Mouse (Mus musculus) 416B (cell line): ENCODE data around the gene Ryr3.

Source experiments
- DNase-seq: peaks from one replicate; pipeline ENCODE4 v3.0.0; 2011; ENCODE audit warnings: low read depth

Gene Ryr3

DNA sequence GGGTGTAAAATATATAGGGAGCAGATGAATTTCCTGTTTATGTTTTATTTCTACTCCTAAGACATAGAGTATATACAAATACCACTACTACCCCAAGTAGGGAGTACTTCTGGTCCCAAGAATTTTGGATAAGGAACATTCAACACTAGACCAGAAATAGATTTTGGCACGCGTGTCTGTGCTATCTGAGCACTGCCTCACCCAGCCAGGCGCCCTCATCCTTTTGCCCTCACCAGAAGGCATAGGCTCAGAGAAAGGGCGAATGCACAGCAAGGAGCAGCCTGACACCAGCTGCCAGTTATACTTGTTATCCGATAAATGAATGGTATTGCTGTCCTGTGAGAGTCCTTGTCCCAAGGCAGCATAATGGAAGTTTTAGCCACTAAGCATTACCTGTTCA lies 579.7 kb downstream of the Ryr3 start:
- no peak for DNase-seq

DNA sequence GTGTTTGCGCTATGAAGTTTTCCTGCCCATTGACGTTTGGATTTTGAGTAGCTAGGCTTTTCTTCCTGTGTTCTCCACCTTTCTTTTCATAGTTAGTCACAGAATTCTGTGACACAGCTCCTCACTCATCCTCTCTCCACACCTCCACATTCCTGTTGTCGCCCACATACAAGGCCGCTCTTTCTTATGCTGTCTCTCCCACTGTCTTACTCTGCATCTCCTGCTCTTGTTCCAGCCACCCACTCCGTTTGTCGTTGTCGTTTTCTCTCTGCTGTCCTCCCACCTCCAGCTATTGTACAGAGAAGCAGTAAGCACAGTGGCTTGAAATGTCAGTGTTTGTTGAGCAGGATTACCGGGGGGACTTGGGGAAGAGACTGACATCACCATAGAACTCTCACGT lies 584.4 kb downstream of the Ryr3 start:
- DNase-seq = no peak

GRCm38 (mm10) chr2:112630669-112631068 lies 586.2 kb downstream of the Ryr3 start:
- no peak for DNase-seq

DNA sequence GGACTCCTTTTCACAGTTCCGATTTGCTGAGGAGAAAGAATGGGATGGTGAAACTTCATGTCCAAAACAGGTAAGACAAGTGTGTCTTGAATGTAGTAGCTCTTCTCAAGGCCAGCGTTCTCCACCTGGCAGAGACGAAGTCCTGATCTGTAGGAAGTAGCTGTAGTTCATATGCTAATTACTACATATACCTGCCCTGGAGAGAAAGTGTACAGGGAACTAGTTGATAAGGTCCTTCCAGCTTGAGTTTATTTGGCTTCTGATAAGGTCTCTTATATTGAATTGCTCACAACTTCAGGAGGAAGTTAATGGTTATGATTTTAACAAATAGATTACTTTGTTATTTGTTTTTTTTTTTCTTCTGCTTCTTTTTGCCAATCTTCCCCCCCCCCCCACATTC lies 591.7 kb downstream of the Ryr3 start:
- no peak for DNase-seq

GRCm38 (mm10) chr2:112617206-112617605 lies 599.7 kb downstream of the Ryr3 start:
- no peak for DNase-seq

- DNase-seq = no peak
Measured at GRCm38 (mm10) chr2:112614375-112614774, 602.5 kb downstream of the Ryr3 start.

GRCm38 (mm10) chr2:112612628-112613027 lies 604.3 kb downstream of the Ryr3 start:
- DNase-seq = peak; percentile 46

DNA sequence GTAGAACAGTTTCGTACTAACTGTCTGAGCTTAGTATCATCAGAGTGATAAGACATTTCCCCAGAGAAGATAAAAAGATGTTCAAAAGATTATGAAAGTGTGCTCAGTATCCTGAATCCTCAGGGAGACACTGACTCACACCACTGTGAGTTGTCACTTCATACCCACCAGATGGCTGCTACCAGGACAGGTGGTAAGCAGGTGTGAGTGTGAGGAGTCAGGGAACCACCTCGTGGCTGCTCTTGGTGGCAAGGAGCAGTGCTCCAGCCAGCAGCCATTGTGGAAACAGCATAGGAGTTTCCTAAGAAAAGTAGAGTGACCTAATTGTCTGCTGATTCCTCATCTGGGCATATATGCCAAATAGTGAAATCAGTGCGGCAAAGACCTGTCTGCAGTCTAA lies 610.4 kb downstream of the Ryr3 start:
- no peak for DNase-seq

- no peak for DNase-seq
Measured at GRCm38 (mm10) chr2:112602487-112602886, 614.4 kb downstream of the Ryr3 start.

GRCm38 (mm10) chr2:112600222-112600621 lies 616.7 kb downstream of the Ryr3 start:
- DNase-seq = peak; percentile 7

DNA sequence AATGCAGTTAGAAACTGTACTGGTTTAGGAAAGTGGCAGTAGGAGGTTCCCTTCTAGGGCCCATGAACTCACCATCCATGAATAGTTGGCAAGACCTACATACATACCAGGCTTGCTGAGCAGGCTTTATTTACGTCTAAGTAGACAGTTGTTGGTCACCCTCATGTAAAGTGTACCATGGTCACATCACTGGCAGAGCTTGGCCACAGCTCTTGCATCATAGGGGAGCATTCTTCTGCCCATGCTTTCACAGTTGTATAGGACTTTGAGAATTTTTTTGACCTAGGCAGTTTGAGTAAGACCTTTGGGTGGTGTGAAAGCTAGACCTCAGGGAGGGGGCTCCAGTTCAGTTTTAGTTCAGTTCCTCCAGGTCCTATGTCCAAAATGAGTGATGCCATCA lies 619.8 kb downstream of the Ryr3 start:
- peak; percentile 50 for DNase-seq

- DNase-seq = peak; percentile 57
Measured at GRCm38 (mm10) chr2:112596415-112596814, 620.5 kb downstream of the Ryr3 start.

DNA sequence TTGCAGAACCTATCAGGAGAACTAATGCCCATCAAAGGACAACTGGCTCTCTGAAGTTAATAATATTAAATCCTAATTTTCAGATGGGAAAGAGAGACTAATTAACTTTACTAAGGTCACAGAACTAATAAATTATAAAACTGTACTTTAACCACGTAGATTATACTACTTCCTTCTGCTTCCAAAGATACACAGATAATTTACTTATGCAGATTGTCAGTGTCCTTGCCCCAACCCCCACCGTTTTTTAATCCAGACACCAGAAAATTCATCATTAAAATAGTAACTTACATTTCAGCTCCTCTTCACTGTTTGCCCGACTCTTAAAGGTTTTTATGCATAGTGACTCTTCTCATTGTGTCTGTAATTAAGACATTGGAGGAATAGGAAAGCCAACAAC lies 621.1 kb downstream of the Ryr3 start:
- no peak for DNase-seq

GRCm38 (mm10) chr2:112593781-112594180 lies 623.1 kb downstream of the Ryr3 start:
- no peak for DNase-seq

GRCm38 (mm10) chr2:112593322-112593721 lies 623.6 kb downstream of the Ryr3 start:
- DNase-seq = no peak

- DNase-seq = no peak
Measured at GRCm38 (mm10) chr2:112591451-112591871, 625.4 kb downstream of the Ryr3 start.

- no peak for DNase-seq
Measured at GRCm38 (mm10) chr2:112590985-112591384, 625.9 kb downstream of the Ryr3 start.
